Mouse (Mus musculus) heart, postnatal 0 days (tissue): Measurements from ENCODE around the gene Omt2a.
"Not testable (repeated sequence)": the region's sequence is repeated elsewhere in the genome, so short reads cannot be mapped to it uniquely, and the experiment has no call there.

ENCODE experiments used
- CTCF ChIP-seq: IDR thresholded peaks from 2 replicates; pipeline ENCODE4 v1.5.1; 2016; ENCODE audit warnings: antibody characterized with exemption, control low read depth, low read depth
- EP300 ChIP-seq: IDR thresholded peaks from 2 replicates; pipeline ENCODE4 v1.6.1; 2016; ENCODE audit warnings: antibody characterized with exemption, low read depth

DNA sequence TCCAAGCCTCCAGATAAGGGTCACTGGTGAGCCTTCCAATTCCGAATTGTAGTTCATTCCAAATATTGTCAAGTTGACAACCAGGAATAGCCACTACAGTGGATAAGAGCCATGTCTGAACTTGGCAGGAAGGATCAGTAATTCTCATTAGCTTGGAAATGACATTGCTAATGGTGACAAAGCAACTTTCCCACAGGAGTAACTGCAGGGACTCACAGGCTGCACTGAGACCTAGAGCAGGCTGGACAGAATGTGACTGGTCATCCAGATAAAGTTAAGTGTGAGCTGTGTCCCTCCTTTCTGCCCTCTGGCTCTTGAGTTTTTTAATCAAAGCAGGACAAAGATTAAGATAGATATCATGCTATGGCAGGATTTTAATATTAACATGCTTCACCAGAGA is 25.5 kb downstream of the Omt2a start:
- TF ChIP-seq CTCF, EP300: not testable (repeated sequence)
